Mouse (Mus musculus): Measurements from ENCODE around the gene 4921524J17Rik. TPM values are rescaled to one million over a fixed set of nuclear protein-coding genes. Genes with fewer than 3 reads are reported as not detected.

The 4921524J17Rik gene
- polyA plus RNA-seq (2016; fragmentation: Nextera tagmentation; extraction: Ambion mirVana) = 37.8 and 37.9 TPM in 2 replicates

DNA sequence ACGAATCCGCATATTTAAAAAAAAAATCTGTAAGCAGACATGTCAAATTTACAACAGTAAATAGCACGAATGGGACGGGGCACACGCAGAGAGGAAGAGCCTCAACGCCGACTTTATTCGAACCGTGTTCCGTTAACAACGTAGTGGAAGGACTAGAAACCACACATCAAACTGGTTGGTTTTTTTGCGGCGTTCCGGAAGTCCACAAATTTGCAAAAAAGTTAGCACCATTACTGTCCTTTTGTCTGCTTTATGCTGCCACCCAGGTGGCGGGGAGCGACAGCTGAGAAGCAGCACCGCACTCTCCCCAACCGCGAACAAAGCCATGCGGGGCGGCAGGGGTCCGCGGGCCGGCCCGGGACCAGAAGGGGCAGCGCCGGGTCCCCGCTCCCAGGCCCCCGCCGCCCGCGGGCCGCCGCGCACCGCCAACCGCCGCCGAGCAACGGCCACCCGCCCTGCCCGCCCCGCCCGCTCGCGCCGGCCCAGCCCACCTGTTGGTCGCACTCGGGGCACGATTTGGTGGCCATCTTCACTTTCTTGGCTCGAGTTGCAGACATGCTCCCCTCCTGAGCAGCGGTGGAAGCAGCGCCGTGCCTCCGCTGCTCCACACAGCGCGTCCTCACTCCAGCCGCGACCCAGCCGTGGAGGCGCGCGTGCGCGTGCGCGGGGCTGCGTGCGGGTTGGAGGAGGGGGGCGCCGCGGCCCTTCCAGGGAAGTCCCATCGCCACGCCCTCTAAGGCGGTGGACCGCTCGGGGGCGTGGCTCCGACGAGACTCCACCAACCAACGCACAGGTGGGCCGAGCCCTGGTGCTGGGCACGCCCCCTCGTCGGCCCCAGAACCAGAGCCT lies at the start of gene 4921524J17Rik:
Gene 4921524J17Rik, minus strand, starts transcription at position 666 of the 849 bp plus-strand sequence.
- peaks cover 41% of the 10 kb centered on the region for H3K4me1 ChIP-seq

DNA sequence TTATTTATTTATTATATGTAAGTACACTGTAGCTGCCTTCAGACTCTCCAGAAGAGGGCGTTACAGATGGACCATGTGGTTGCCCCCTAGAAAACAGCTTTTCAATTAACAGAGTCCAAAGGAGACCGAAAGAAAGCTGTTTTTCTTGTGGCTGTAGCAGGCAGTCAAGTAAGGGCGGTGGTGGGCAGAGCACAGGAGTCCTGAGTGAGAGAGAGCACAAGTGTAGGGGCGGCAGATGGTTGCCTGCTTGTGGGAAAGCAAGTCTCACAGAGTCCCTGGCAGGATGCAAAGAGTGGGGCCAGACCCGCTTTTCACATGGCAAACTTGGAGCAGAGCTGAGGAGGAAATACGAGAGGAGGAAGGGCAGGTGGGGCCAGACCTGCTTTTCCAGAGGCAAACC lies 49.8 kb upstream of the 4921524J17Rik start:
- Histone ChIP-seq H3K27me3 (ENCODE audit: low read depth, poor library complexity, severe bottlenecking) (no peaks in the 10 kb centered on the region), H3K9me3 (replicated peaks) (no peaks in the 10 kb centered on the region), H3K36me3 (no peaks in the 10 kb centered on the region), H3K4me3 (no peak overlapping the region), H3K27ac (replicated peaks) (no peak overlapping the region), H3K4me1 (peaks cover 6% of the 10 kb centered on the region)
- WGBS = 71% methylated on average over 6 of the region's 6 CpGs
- DNase-seq (ENCODE audit: low spot score) = no peak

More for the DNA sequence above, at the start of gene 4921524J17Rik:
- Histone ChIP-seq H3K9me3 (replicated peaks) (0 out of 2 replicates have a peak, but pooled peaks cover 3% of the 10 kb centered on the region), H3K4me3 (peak within 1 kb of the TSS; percentile 76), H3K27ac (replicated peaks) (peak within 1 kb of the TSS; percentile 95), H3K36me3 (no peaks in the 10 kb centered on the region), H3K27me3 (ENCODE audit: low read depth, poor library complexity, severe bottlenecking) (peaks cover 11% of the 10 kb centered on the region; the same call in 1 of the 2 replicates)
- under 1% methylated on average over 84 of the region's 85 CpGs for WGBS
- DNase-seq (ENCODE audit: low spot score) = peak; percentile 96

DNA sequence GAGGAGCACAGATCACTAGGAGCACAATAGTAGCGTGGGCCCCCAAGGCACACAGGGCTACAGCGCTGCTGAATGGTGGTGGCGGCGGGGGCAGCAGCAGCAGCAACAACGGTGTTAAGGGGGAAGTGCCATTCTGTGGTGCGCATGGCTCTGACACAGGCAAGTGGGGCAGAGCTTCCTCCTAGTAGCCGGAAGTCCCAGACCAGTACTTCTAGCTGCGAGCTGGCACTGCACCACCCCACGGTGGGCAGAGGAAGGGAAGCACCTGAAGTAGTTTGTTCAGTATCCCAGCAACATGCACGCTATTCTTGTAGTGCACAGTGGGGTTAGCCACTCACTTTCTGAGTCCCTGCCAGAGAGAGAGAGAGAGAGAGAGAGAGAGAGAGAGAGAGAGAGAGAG lies 49.3 kb upstream of the 4921524J17Rik start:
- H3K4me3 ChIP-seq = no peak overlapping the region
- WGBS = 44% methylated on average over 10 of the region's 10 CpGs
- peaks cover 6% of the 10 kb centered on the region for H3K4me1 ChIP-seq
- DNase-seq (ENCODE audit: low spot score) = no peak
- H3K27me3 ChIP-seq (ENCODE audit: low read depth, poor library complexity, severe bottlenecking) = no peaks in the 10 kb centered on the region
- H3K27ac ChIP-seq (replicated peaks) = peak overlapping the region; percentile 46; the same call in 1 of the 2 replicates
- H3K36me3 ChIP-seq = no peaks in the 10 kb centered on the region
- H3K9me3 ChIP-seq (replicated peaks) = no peaks in the 10 kb centered on the region

DNA sequence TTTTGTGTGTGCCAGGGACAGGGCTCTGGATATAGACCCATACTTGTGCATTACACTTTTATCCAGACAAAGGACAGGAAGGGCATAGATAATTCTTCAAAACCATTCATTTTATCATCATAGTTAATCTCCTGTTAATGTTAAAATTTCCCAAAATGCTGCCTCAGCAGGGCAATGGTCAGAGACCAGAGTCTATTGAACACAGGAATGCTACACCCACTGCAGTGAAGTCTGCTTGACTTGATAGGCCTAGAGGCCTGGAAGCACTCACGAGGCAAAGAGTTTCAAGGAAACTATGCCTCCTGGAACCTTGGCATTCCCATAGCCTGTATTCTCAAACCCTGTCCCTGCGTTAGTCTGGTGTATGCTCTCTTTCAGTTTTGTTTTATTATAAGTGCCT lies 47.1 kb upstream of the 4921524J17Rik start:
- Histone ChIP-seq H3K9me3 (replicated peaks) (no peaks in the 10 kb centered on the region; the same call in 1 of the 2 replicates), H3K4me1 (peaks cover 6% of the 10 kb centered on the region), H3K4me3 (no peak overlapping the region), H3K27me3 (ENCODE audit: low read depth, poor library complexity, severe bottlenecking) (no peaks in the 10 kb centered on the region), H3K36me3 (no peaks in the 10 kb centered on the region), H3K27ac (replicated peaks) (no peak overlapping the region)
- no peak for DNase-seq (ENCODE audit: low spot score)
- 91% methylated on average over 2 of the region's 2 CpGs for WGBS

DNA sequence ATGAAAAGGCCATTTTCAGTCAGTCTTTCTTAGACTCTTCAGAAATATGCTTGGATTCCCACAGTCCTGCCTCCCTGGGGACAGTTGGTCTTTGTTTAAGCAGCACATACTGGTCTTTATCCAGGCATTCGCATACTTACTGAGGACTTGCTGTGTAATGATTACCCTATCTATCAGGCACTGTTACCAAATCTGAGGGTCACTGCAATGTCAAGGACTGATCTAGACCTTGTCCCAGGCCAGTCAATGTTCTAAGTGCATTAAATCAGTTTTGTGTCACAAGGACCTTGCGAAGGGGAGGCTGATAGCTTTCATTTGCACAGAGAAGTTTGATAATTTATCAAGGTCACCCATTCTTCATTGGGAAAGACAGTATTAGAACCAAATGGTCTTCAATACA lies 45.8 kb upstream of the 4921524J17Rik start:
- no peak overlapping the region for H3K27ac ChIP-seq (replicated peaks)
- H3K4me1 ChIP-seq = peaks cover 6% of the 10 kb centered on the region
- H3K4me3 ChIP-seq = no peak overlapping the region
- no peak for DNase-seq (ENCODE audit: low spot score)
- 94% methylated on average over 2 of the region's 2 CpGs for WGBS
- H3K27me3 ChIP-seq (ENCODE audit: low read depth, poor library complexity, severe bottlenecking) = no peaks in the 10 kb centered on the region
- no peaks in the 10 kb centered on the region; the same call in 1 of the 2 replicates for H3K9me3 ChIP-seq (replicated peaks)
- no peaks in the 10 kb centered on the region for H3K36me3 ChIP-seq

DNA sequence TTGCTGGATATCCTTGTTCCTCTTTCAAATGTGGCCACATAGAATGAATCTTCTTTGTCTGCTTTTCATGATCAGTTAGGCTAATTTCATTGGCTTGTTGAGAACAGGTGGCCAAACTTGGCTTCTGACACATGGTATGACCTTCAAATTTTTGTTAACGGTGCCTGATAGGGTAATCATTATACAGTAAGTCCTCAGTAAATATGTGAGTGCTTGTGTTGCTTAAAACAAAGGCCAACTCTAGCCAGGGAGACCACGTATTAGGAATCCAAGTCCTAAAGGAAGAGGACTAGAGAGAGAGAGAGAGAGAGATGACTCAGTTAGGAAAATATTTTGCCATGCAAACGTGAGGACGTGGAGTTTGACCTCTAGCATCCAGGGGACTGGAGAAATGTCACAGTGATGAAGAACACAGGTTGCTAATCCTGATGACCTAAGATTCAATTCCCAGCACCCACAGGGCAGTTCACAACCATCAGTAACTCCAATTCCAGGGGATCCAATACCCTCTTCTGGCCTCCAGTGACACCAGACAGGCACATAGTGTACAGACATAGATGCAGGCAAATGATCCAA lies 44.4 kb upstream of the 4921524J17Rik start:
- WGBS = 78% methylated on average over 4 of the region's 4 CpGs
- no peaks in the 10 kb centered on the region; the same call in 1 of the 2 replicates for H3K9me3 ChIP-seq (replicated peaks)
- no peak for DNase-seq (ENCODE audit: low spot score)
- peaks cover 5% of the 10 kb centered on the region for H3K4me1 ChIP-seq
- no peaks in the 10 kb centered on the region for H3K36me3 ChIP-seq
- H3K27ac ChIP-seq (replicated peaks) = no peak overlapping the region
- H3K27me3 ChIP-seq (ENCODE audit: low read depth, poor library complexity, severe bottlenecking) = no peaks in the 10 kb centered on the region
- H3K4me3 ChIP-seq = no peak overlapping the region

DNA sequence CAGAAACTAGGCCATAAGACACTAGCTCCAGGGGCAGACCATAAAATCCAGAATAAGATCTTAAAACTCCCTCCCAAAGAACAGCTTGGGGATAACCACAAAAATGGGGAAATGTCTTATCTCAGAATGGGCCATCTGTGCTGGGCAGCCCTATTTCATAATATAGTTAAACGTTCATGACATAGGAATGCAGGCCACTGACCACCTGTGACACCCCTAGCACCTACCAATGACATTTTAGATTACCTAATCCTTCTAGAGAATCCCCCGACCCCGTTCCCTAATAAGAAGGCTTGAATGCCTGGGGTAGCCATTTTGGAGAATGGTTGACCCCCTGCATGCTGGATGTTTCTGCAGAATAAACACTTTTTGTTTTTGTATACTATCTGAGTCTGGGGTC lies 42.3 kb upstream of the 4921524J17Rik start:
- H3K27me3 ChIP-seq (ENCODE audit: low read depth, poor library complexity, severe bottlenecking) = no peaks in the 10 kb centered on the region
- no peaks in the 10 kb centered on the region for H3K36me3 ChIP-seq
- 83% methylated on average over 3 of the region's 3 CpGs for WGBS
- H3K4me1 ChIP-seq = no peaks in the 10 kb centered on the region
- no peak for DNase-seq (ENCODE audit: low spot score)
- no peak overlapping the region for H3K4me3 ChIP-seq
- H3K27ac ChIP-seq (replicated peaks) = no peak overlapping the region
- no peaks in the 10 kb centered on the region; the same call in 1 of the 2 replicates for H3K9me3 ChIP-seq (replicated peaks)

DNA sequence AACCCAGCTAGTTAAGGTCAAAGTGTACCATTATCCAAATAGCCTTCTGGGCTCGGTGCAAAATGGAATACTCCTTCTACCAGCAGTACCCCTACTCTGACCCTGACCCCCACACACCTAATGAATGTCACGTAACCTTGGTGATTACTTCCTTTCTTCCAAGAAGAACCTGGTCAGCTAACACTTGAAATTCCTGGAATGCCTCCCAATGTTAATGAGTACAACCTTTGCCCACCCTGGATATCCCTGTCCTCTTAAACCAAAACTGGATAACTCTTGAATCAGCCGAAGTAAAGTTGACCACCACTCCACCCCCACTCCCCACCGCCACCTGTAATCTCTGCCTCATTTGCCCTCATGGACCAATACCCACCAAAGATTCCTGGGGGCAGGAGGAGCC lies 40.6 kb upstream of the 4921524J17Rik start:
- Histone ChIP-seq H3K27me3 (ENCODE audit: low read depth, poor library complexity, severe bottlenecking) (no peaks in the 10 kb centered on the region), H3K36me3 (no peaks in the 10 kb centered on the region), H3K9me3 (replicated peaks) (no peaks in the 10 kb centered on the region; the same call in 1 of the 2 replicates), H3K4me1 (no peaks in the 10 kb centered on the region), H3K27ac (replicated peaks) (no peak overlapping the region), H3K4me3 (no peak overlapping the region)
- no peak for DNase-seq (ENCODE audit: low spot score)
- WGBS = 83% methylated on average over 4 of the region's 4 CpGs

DNA sequence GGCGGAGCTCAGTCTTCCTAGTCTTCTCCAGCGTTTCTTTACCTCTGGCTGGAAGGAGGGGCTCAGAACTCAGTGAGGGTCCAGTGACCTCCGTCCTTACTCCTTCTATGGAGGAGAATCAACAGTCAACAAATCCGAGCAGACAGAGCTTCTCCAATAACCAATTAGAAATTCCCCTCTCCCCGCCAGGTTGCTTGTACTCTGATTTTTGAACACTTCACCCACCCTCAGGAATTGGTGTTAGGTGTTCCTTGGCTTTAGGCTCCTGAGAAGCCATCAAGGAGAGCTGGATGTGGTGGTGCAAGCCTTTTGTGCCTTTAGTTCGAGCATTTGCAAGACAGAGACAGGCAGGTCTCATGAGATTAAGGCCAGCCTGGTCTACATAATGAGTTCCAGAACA lies 40.2 kb upstream of the 4921524J17Rik start:
- no peaks in the 10 kb centered on the region for H3K4me1 ChIP-seq
- no peaks in the 10 kb centered on the region; the same call in 1 of the 2 replicates for H3K9me3 ChIP-seq (replicated peaks)
- H3K27me3 ChIP-seq (ENCODE audit: low read depth, poor library complexity, severe bottlenecking) = no peaks in the 10 kb centered on the region
- H3K27ac ChIP-seq (replicated peaks) = no peak overlapping the region
- no peaks in the 10 kb centered on the region for H3K36me3 ChIP-seq
- DNase-seq (ENCODE audit: low spot score) = no peak
- 72% methylated on average over 6 of the region's 6 CpGs for WGBS
- H3K4me3 ChIP-seq = no peak overlapping the region

DNA sequence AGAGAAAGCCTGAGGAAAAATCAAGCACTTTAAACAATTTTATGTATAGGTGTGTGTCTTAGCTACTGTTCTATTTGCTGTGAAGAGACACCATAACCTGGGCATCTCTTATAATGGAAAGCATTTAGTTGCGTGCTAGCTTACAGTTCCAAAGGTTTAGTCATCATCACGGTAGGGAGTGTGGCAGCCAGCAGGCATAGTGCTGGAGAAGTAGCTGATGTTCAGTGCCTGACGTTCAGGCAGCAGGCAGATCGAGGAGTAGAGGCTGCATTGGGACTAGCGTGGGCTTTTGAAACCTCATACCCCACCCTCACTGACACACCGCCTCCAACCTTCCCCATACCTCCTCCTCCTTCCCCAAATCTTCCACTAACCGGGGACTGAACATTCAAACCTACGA lies 38.1 kb upstream of the 4921524J17Rik start:
- WGBS = 87% methylated on average over 8 of the region's 8 CpGs
- no peak for DNase-seq (ENCODE audit: low spot score)
- no peaks in the 10 kb centered on the region for H3K4me1 ChIP-seq

DNA sequence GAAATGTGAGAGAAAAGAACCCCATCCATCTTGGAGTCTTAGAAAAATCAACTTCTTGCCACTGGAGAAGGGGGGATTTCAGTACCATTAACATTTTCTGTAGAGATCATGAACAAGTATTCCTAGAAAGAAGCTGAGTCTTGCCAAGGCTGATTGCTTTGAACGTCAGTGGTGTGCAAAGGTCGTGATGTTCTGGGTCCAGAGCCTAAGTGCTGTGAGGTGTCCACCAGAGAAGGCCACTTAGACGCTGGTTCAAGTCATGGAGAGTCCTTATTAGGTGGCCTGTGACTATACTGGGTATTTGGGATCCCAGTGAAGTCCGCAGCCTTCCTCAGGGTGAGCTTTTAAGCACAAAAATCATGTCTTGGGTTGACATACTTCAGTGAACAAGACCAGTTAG lies 33.4 kb upstream of the 4921524J17Rik start:
- no peaks in the 10 kb centered on the region for H3K9me3 ChIP-seq (replicated peaks)
- H3K4me3 ChIP-seq = no peak overlapping the region
- 88% methylated on average over 4 of the region's 4 CpGs for WGBS
- no peak for DNase-seq (ENCODE audit: low spot score)
- H3K4me1 ChIP-seq = no peaks in the 10 kb centered on the region
- H3K27me3 ChIP-seq (ENCODE audit: low read depth, poor library complexity, severe bottlenecking) = no peaks in the 10 kb centered on the region
- H3K36me3 ChIP-seq = no peaks in the 10 kb centered on the region
- no peak overlapping the region for H3K27ac ChIP-seq (replicated peaks)

More for the DNA sequence above, 38.1 kb upstream of the 4921524J17Rik start:
- Histone ChIP-seq H3K4me3 (no peak overlapping the region), H3K27me3 (ENCODE audit: low read depth, poor library complexity, severe bottlenecking) (no peaks in the 10 kb centered on the region), H3K36me3 (no peaks in the 10 kb centered on the region), H3K27ac (replicated peaks) (no peak overlapping the region), H3K9me3 (replicated peaks) (no peaks in the 10 kb centered on the region; the same call in 1 of the 2 replicates)

DNA sequence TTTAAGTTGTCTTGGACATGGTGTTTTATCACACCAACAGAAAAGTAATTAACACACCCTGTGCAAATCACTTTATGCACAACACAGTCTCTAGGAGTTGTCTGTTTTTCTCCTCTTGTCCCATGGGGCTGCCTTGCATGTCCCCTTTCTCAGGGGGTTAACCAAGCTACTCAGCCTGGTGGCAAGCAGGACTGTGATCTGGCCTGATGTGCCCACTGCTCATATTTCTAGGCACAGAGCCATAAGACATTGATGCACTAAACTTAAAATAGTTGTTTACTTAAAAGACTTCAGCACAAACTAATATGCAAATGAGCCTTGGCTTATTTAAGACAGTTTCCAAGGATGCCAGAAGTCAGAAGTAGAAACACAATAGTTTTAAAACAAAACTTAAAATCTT lies 31.7 kb upstream of the 4921524J17Rik start:
- Histone ChIP-seq H3K9me3 (replicated peaks) (no peaks in the 10 kb centered on the region), H3K36me3 (no peaks in the 10 kb centered on the region), H3K27ac (replicated peaks) (no peak overlapping the region), H3K4me3 (no peak overlapping the region), H3K27me3 (ENCODE audit: low read depth, poor library complexity, severe bottlenecking) (no peaks in the 10 kb centered on the region), H3K4me1 (no peaks in the 10 kb centered on the region)
- no peak for DNase-seq (ENCODE audit: low spot score)

DNA sequence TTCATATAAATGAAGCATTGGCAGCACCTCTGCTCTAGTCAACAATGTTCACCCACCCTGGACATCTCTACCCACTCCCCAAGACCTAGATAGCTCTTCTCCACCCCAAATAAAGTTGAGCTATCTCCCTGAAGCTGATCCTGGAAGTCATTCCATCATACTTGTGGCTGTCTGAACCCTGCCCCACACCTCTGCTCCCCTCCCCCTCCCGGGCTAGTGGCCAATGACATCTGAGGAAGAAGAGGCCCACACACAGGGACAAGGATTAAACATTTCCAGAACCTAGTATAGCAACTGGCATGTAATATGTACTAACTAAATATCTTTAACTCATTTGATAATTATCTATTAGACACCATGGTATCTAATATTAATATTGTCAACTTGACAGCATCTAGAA lies 29.8 kb upstream of the 4921524J17Rik start:
- 71% methylated on average over 1 of the region's 1 CpGs for WGBS
- no peak overlapping the region for H3K4me3 ChIP-seq
- H3K36me3 ChIP-seq = no peaks in the 10 kb centered on the region

More for the DNA sequence above, 29.8 kb upstream of the 4921524J17Rik start:
- no peak for DNase-seq (ENCODE audit: low spot score)
- Histone ChIP-seq H3K27me3 (ENCODE audit: low read depth, poor library complexity, severe bottlenecking) (no peaks in the 10 kb centered on the region), H3K9me3 (replicated peaks) (no peaks in the 10 kb centered on the region), H3K4me1 (no peaks in the 10 kb centered on the region), H3K27ac (replicated peaks) (no peak overlapping the region)

All from midbrain, embryonic 10.5 days (tissue).